ENCODE assay signal across 9 mouse cellular contexts in genomic region chr11:48838879-48839680, GRCm38 (mm10). TPM values are rescaled to one million over a fixed set of nuclear protein-coding genes. Genes with fewer than 3 reads are reported as not detected.
DNase-seq lines count a peak whose midpoint lies in the region; ATAC-seq lines count a peak whose summit lies in the region.
"Had no signal": no experiment of that assay in that cellular context is flagged by ENCODE, and none has a peak within 500 bp of the region (broad histone marks: within the 10 kb centered on the region; RNA-seq: fewer than 3 reads in every experiment).

No protein-coding gene starts in this region.

- H3K9me3 ChIP-seq in kidney, embryonic 14.5 days (ENCODE audit: control insufficient read depth, low read length): no peaks in the 10 kb centered on the region
- no peaks in the 10 kb centered on the region for H3K9me3 ChIP-seq in hindbrain, embryonic 14.5 days (ENCODE audit: control insufficient read depth, low read length)
- no peaks in the 10 kb centered on the region for H3K9me3 ChIP-seq in midbrain, embryonic 16.5 days (replicated peaks; ENCODE audit: control insufficient read depth, low read length, poor library complexity, severe bottlenecking)

- peak overlapping the region; percentile 84; the same call in 1 of the 2 replicates for H3K4me2 ChIP-seq in kidney, embryonic 14.5 days (replicated peaks; ENCODE audit: low read depth, low read length)
- H3K4me2 ChIP-seq in hindbrain, embryonic 14.5 days (replicated peaks): peak overlapping the region; percentile 75
- H3K4me2 ChIP-seq in midbrain, embryonic 16.5 days (ENCODE audit: low read length): peak overlapping the region; percentile 81

- H3K4me3 ChIP-seq in kidney, embryonic 14.5 days (ENCODE audit: low read length): no peak overlapping the region
- peak overlapping the region; percentile 71 for H3K4me3 ChIP-seq in hindbrain, embryonic 14.5 days (replicated peaks; ENCODE audit: low read length)
- peak overlapping the region; percentile 64 for H3K4me3 ChIP-seq in midbrain, embryonic 16.5 days (ENCODE audit: low read depth, low read length)

- no peaks in the 10 kb centered on the region for H3K36me3 ChIP-seq in kidney, embryonic 14.5 days (ENCODE audit: control insufficient read depth, insufficient read depth, low read length)
- H3K36me3 ChIP-seq in hindbrain, embryonic 14.5 days (replicated peaks; ENCODE audit: control insufficient read depth, insufficient read depth): no peaks in the 10 kb centered on the region
- no peaks in the 10 kb centered on the region for H3K36me3 ChIP-seq in midbrain, embryonic 16.5 days (ENCODE audit: control insufficient read depth, insufficient read depth, low read length)

- 74% methylated on average over 10 of the region's 10 CpGs for WGBS in kidney, embryonic 14.5 days
- WGBS in hindbrain, embryonic 14.5 days: 73% methylated on average over 10 of the region's 10 CpGs
- 76% methylated on average over 10 of the region's 10 CpGs for WGBS in midbrain, embryonic 16.5 days

- no peak overlapping the region for H3K9ac ChIP-seq in kidney, embryonic 14.5 days (ENCODE audit: low read depth, low read length)
- no peak overlapping the region for H3K9ac ChIP-seq in hindbrain, embryonic 14.5 days
- peak overlapping the region; percentile 70; the same call in 1 of the 2 replicates for H3K9ac ChIP-seq in midbrain, embryonic 16.5 days (ENCODE audit: low read depth, low read length)

- ATAC-seq in kidney, embryonic 14.5 days (ENCODE audit: low FRiP score, low TSS enrichment): no peak
- ATAC-seq in hindbrain, embryonic 14.5 days (ENCODE audit: low FRiP score): no peak
- no peak for ATAC-seq in midbrain, embryonic 16.5 days

- no peak for DNase-seq in kidney, adult 18-20 months
- DNase-seq in ZHBTc4 (ENCODE audit: low read depth, low spot score): peak; percentile 38
- no peak for DNase-seq in hindbrain, embryonic 14.5 days (ENCODE audit: low spot score)
- no peak for DNase-seq in right cerebral cortex, postnatal 14 days
- DNase-seq in testis, postnatal 14 days (ENCODE audit: low spot score): no peak
- no peak for DNase-seq in adrenal gland, postnatal 14 days

- H3K27me3 ChIP-seq in kidney, embryonic 14.5 days (ENCODE audit: control insufficient read depth, insufficient read depth, low read length): peaks cover 4% of the 10 kb centered on the region; the same call in 1 of the 2 replicates
- 0 out of 2 replicates have a peak, but pooled peaks cover 9% of the 10 kb centered on the region for H3K27me3 ChIP-seq in hindbrain, embryonic 14.5 days (ENCODE audit: control insufficient read depth, insufficient read depth, low read length)
- no peaks in the 10 kb centered on the region; the same call in 1 of the 2 replicates for H3K27me3 ChIP-seq in midbrain, embryonic 16.5 days (ENCODE audit: control insufficient read depth, insufficient read depth, low read depth, low read length)

- H3K27ac ChIP-seq in kidney, embryonic 14.5 days (ENCODE audit: low read depth, low read length): no peak overlapping the region
- H3K27ac ChIP-seq in hindbrain, embryonic 14.5 days: no peak overlapping the region
- H3K27ac ChIP-seq in midbrain, embryonic 16.5 days (ENCODE audit: low read length): no peak overlapping the region

- peaks cover 3% of the 10 kb centered on the region; the same call in 1 of the 2 replicates for H3K4me1 ChIP-seq in kidney, embryonic 14.5 days (ENCODE audit: control insufficient read depth, insufficient read depth, low read length)
- H3K4me1 ChIP-seq in hindbrain, embryonic 14.5 days (replicated peaks; ENCODE audit: control insufficient read depth, insufficient read depth, low read length): peaks cover 8% of the 10 kb centered on the region; the same call in 1 of the 2 replicates
- H3K4me1 ChIP-seq in midbrain, embryonic 16.5 days (ENCODE audit: control insufficient read depth, insufficient read depth, low read length): peaks cover 9% of the 10 kb centered on the region

RNA-seq across cellular contexts. Expression of gene Gm12184, which starts 12.6 kb away (rescaled TPM):
- 5.6 and 7.6 TPM in 2 replicates for polyA plus RNA-seq in kidney, embryonic 14.5 days (2014; fragmentation: Nextera tagmentation; extraction: Ambion mirVana)
- 1.6 and 2.4 TPM in 2 replicates for polyA plus RNA-seq in hindbrain, embryonic 14.5 days (2014; fragmentation: Nextera tagmentation; extraction: Ambion mirVana)
- polyA plus RNA-seq in midbrain, embryonic 16.5 days (2015; fragmentation: Nextera tagmentation; extraction: Ambion mirVana): 1.3 and 1.8 TPM in 2 replicates
- total RNA-seq in adrenal gland, postnatal 14 days (2021): 2.3 and 3.5 TPM in 2 replicates

RNA-seq across cellular contexts. Expression of gene Trim7, which starts 13.1 kb away (rescaled TPM):
- polyA plus RNA-seq in kidney, embryonic 14.5 days (2014; fragmentation: Nextera tagmentation; extraction: Ambion mirVana): 1.3 and 2.9 TPM in 2 replicates
- polyA plus RNA-seq in hindbrain, embryonic 14.5 days (2014; fragmentation: Nextera tagmentation; extraction: Ambion mirVana): 1.7 and 2.5 TPM in 2 replicates
- polyA plus RNA-seq in midbrain, embryonic 16.5 days (2015; fragmentation: Nextera tagmentation; extraction: Ambion mirVana): 1.8 and 3.6 TPM in 2 replicates
- total RNA-seq in adrenal gland, postnatal 14 days (2021): 6.1 and 8.5 TPM in 2 replicates
- polyA plus RNA-seq: erythroblast, embryonic 14.5 days had no signal

RNA-seq across cellular contexts. Expression of gene Trim41, which starts 21.9 kb away (rescaled TPM):
- polyA plus RNA-seq in kidney, embryonic 14.5 days (2014; fragmentation: Nextera tagmentation; extraction: Ambion mirVana): 5.8 and 6.1 TPM in 2 replicates
- polyA plus RNA-seq in hindbrain, embryonic 14.5 days (2014; fragmentation: Nextera tagmentation; extraction: Ambion mirVana): 4.6 and 5.6 TPM in 2 replicates
- 6.7 and 6.9 TPM in 2 replicates for polyA plus RNA-seq in midbrain, embryonic 16.5 days (2015; fragmentation: Nextera tagmentation; extraction: Ambion mirVana)
- 34.6 and 40.5 TPM in 2 replicates for total RNA-seq in adrenal gland, postnatal 14 days (2021)

RNA-seq across cellular contexts. Expression of gene Irgm1, which starts 32.4 kb away (rescaled TPM):
- 11.7 and 13.2 TPM in 2 replicates for polyA plus RNA-seq in kidney, embryonic 14.5 days (2014; fragmentation: Nextera tagmentation; extraction: Ambion mirVana)
- polyA plus RNA-seq in hindbrain, embryonic 14.5 days (2014; fragmentation: Nextera tagmentation; extraction: Ambion mirVana): 4.0 and 4.2 TPM in 2 replicates
- polyA plus RNA-seq in midbrain, embryonic 16.5 days (2015; fragmentation: Nextera tagmentation; extraction: Ambion mirVana): 2.0 and 2.8 TPM in 2 replicates
- total RNA-seq in adrenal gland, postnatal 14 days (2021): 15.2 and 19.0 TPM in 2 replicates
- polyA plus RNA-seq: erythroblast, embryonic 14.5 days had no signal

RNA-seq across cellular contexts. Expression of gene Rack1, which starts 38.9 kb away (rescaled TPM):
- 994 and 1,198 TPM in 2 replicates for polyA plus RNA-seq in kidney, embryonic 14.5 days (2014; fragmentation: Nextera tagmentation; extraction: Ambion mirVana)
- polyA plus RNA-seq in hindbrain, embryonic 14.5 days (2014; fragmentation: Nextera tagmentation; extraction: Ambion mirVana): 418 and 454 TPM in 2 replicates
- 347 and 351 TPM in 2 replicates for polyA plus RNA-seq in midbrain, embryonic 16.5 days (2015; fragmentation: Nextera tagmentation; extraction: Ambion mirVana)
- total RNA-seq in adrenal gland, postnatal 14 days (2021): 735 and 919 TPM in 2 replicates
